Mouse (Mus musculus) stomach, embryonic 16.5 days (tissue): ENCODE measurements around the gene Pbsn. TPM values are rescaled to one million over a fixed set of nuclear protein-coding genes. Genes with fewer than 3 reads are reported as not detected.
"Not testable (repeated sequence)": the region's sequence is repeated elsewhere in the genome, so short reads cannot be mapped to it uniquely, and the experiment has no call there.

Source experiments
- ATAC-seq: fragments of 200-750 bp; cut with Nextera tagmentation; 2 replicates; pipeline ENCODE4 v1.8.0; 2017; ENCODE audit warnings: moderate number of reproducible peaks, moderate TSS enrichment; ENCODE audit not compliant: insufficient read depth, low FRiP score
- H3K27ac ChIP-seq: fragments of 300-500 bp; sonication (generic); 2 replicates; pipeline ENCODE4 v1.5.1; 2014; ENCODE audit warnings: low read length
- H3K27me3 ChIP-seq: fragments of 300-500 bp; sonication (generic); 2 replicates; pipeline ENCODE4 v1.6.1; 2014; ENCODE audit warnings: low read length, control low read depth, mixed read lengths; ENCODE audit not compliant: control insufficient read depth, insufficient read depth
- H3K36me3 ChIP-seq: fragments of 300-500 bp; sonication (generic); 2 replicates; pipeline ENCODE4 v1.6.1; 2014; ENCODE audit warnings: low read length; ENCODE audit not compliant: control insufficient read depth, insufficient read depth
- H3K4me1 ChIP-seq: fragments of 300-500 bp; sonication (generic); 2 replicates; pipeline ENCODE4 v1.6.1; 2014; ENCODE audit warnings: low read length, control low read depth, mixed read lengths; ENCODE audit not compliant: control insufficient read depth, insufficient read depth
- H3K4me2 ChIP-seq: fragments of 300-500 bp; sonication (generic); 2 replicates; pipeline ENCODE4 v1.6.1; 2014; ENCODE audit warnings: low read depth, low read length, mixed read lengths
- H3K4me3 ChIP-seq: fragments of 300-500 bp; sonication (generic); replicated peaks from 2 replicates; pipeline ENCODE4 v1.5.1; 2014; ENCODE audit warnings: mild to moderate bottlenecking, low read length
- H3K9ac ChIP-seq: fragments of 300-500 bp; sonication (generic); 2 replicates; pipeline ENCODE4 v1.6.1; 2014; ENCODE audit warnings: low read length
- H3K9me3 ChIP-seq: fragments of 300-500 bp; sonication (generic); replicated peaks from 2 replicates; pipeline ENCODE4 v1.6.1; 2016; ENCODE audit warnings: low read length, control low read depth; ENCODE audit not compliant: control insufficient read depth
- WGBS: fragments of 180-500 bp; shearing (Covaris S2); extraction: QIAGEN DNeasy Blood & Tissue Kit; methylation state at CpG from one replicate; pipeline ENCODE4 v1.1.7; 2014; 5-methylcytosine and 5-hydroxymethylcytosine counted together
- polyA plus RNA-seq: library from polyadenylated mRNA; unstranded; fragments of >200 nt; fragmentation: Nextera tagmentation; extraction: Ambion mirVana; gene quantifications from 2 replicates; pipeline ENCODE4 v1.2.1, GENCODE M21; 2015

Gene Pbsn
- not detected in 2 replicates for polyA plus RNA-seq

GRCm38 (mm10) chrX:77853523-77853922, at the start of gene Pbsn:
Pbsn (minus strand) TSS chrX:77853623.
- H3K27ac ChIP-seq: no peak within 1 kb of the TSS
- no peak within 1 kb of the TSS for H3K9ac ChIP-seq
- H3K4me2 ChIP-seq: no peak within 1 kb of the TSS
- no peaks in the 10 kb centered on the region for H3K4me1 ChIP-seq
- H3K27me3 ChIP-seq: no peaks in the 10 kb centered on the region
- WGBS: 78% methylated on average over 1 of the region's 1 CpGs
- H3K36me3 ChIP-seq: no peaks in the 10 kb centered on the region
- H3K9me3 ChIP-seq: no peaks in the 10 kb centered on the region
- no peak for ATAC-seq
- H3K4me3 ChIP-seq: no peak within 1 kb of the TSS

DNA sequence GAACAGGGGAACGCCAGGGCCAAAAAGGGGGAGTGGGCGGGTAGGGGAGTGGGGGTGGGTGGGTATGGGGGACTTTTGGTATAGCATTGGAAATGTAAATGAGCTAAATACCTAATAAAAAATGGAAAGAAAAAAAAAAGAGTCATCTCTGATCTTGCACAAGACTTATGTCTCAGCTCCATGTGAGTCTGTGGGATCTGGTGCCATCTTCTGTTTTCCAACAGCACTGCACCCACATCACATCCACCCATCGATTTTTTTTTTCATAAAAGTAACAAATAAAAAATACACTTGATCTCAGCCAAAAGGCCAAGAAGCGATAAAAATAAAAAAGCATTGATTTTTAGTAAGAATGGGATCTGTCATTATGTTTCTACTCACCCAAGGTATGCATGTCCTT, 26.6 kb upstream of the Pbsn start:
- H3K27ac ChIP-seq, H3K9ac ChIP-seq, H3K9me3 ChIP-seq, H3K27me3 ChIP-seq, H3K4me2 ChIP-seq, H3K36me3 ChIP-seq, ATAC-seq, H3K4me1 ChIP-seq, H3K4me3 ChIP-seq: not testable (repeated sequence)
- WGBS: 38% methylated on average over 2 of the region's 4 CpGs

DNA sequence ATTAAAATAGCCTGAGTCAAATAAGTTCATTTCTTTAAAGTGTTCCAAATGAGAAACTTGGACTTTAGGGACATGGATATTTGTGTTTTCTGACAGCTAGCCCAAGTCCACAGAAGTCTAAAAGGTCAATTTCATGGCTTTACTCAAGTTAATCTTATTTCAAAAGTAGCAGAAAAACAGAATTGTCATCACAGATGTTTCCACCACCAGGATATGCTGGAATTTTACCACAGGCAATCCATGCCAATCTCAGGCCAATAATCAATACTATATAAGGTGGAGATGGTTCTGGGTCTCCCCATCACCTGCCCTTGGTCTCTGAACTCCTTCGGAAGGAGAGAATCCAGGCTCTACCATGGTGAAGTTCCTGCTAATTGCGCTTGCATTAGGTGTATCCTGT, 11.0 kb upstream of the Pbsn start, which contains the start of gene Gm14744:
Gene Gm14744, plus strand, starts transcription at position 301 of the 400 bp plus-strand sequence.
- not testable (repeated sequence) for H3K27me3 ChIP-seq, H3K9me3 ChIP-seq, H3K27ac ChIP-seq, H3K9ac ChIP-seq, H3K4me2 ChIP-seq, H3K4me3 ChIP-seq, ATAC-seq, H3K36me3 ChIP-seq, H3K4me1 ChIP-seq
- WGBS: 88% methylated on average over 2 of the region's 2 CpGs

GRCm38 (mm10) chrX:77812031-77812430, 41.4 kb downstream of the Pbsn start:
- Histone ChIP-seq H3K4me2 (no peak overlapping the region), H3K36me3 (no peaks in the 10 kb centered on the region), H3K27me3 (no peaks in the 10 kb centered on the region), H3K27ac (no peak overlapping the region), H3K9me3 (no peaks in the 10 kb centered on the region), H3K4me3 (no peak overlapping the region), H3K9ac (no peak overlapping the region), H3K4me1 (no peaks in the 10 kb centered on the region)
- no peak for ATAC-seq
- 56% methylated on average over 6 of the region's 6 CpGs for WGBS

GRCm38 (mm10) chrX:77810608-77811206, 42.7 kb downstream of the Pbsn start:
- peak overlapping the region; percentile 56 for H3K9ac ChIP-seq
- H3K36me3 ChIP-seq: no peaks in the 10 kb centered on the region
- no peaks in the 10 kb centered on the region for H3K9me3 ChIP-seq
- 20% methylated on average over 17 of the region's 17 CpGs for WGBS
- ATAC-seq: peak; percentile 81
- peak overlapping the region; percentile 36 for H3K27ac ChIP-seq
- no peaks in the 10 kb centered on the region for H3K27me3 ChIP-seq
- no peaks in the 10 kb centered on the region for H3K4me1 ChIP-seq
- peak overlapping the region; percentile 46 for H3K4me3 ChIP-seq
- H3K4me2 ChIP-seq: peak overlapping the region; percentile 42

- H3K27me3 ChIP-seq: no peaks in the 10 kb centered on the region
- no peaks in the 10 kb centered on the region for H3K36me3 ChIP-seq
- no peak overlapping the region for H3K4me3 ChIP-seq
- no peak overlapping the region for H3K9ac ChIP-seq
- H3K4me1 ChIP-seq: no peaks in the 10 kb centered on the region
- ATAC-seq: no peak
- no peaks in the 10 kb centered on the region for H3K9me3 ChIP-seq
- no peak overlapping the region for H3K4me2 ChIP-seq
- WGBS: 15% methylated on average over 2 of the region's 2 CpGs
- no peak overlapping the region for H3K27ac ChIP-seq
Observed at GRCm38 (mm10) chrX:77808602-77809001, 44.8 kb downstream of the Pbsn start.

- Histone ChIP-seq H3K27ac (no peak overlapping the region), H3K27me3 (no peaks in the 10 kb centered on the region), H3K4me2 (no peak overlapping the region), H3K9ac (no peak overlapping the region), H3K4me1 (no peaks in the 10 kb centered on the region), H3K36me3 (no peaks in the 10 kb centered on the region), H3K4me3 (no peak overlapping the region), H3K9me3 (no peaks in the 10 kb centered on the region)
- 74% methylated on average over 2 of the region's 2 CpGs for WGBS
- ATAC-seq: no peak
Observed at GRCm38 (mm10) chrX:77802293-77802692, 51.1 kb downstream of the Pbsn start.

- 37% methylated on average over 1 of the region's 1 CpGs for WGBS
Observed at GRCm38 (mm10) chrX:77801543-77801942, 51.9 kb downstream of the Pbsn start.

GRCm38 (mm10) chrX:77799554-77799953, 53.9 kb downstream of the Pbsn start:
- H3K4me1 ChIP-seq: no peaks in the 10 kb centered on the region
- ATAC-seq: no peak

More at GRCm38 (mm10) chrX:77801543-77801942, 51.9 kb downstream of the Pbsn start:
- H3K27me3 ChIP-seq: no peaks in the 10 kb centered on the region
- H3K27ac ChIP-seq: no peak overlapping the region
- no peaks in the 10 kb centered on the region for H3K9me3 ChIP-seq
- H3K36me3 ChIP-seq: no peaks in the 10 kb centered on the region
- ATAC-seq: no peak
- no peak overlapping the region for H3K4me3 ChIP-seq
- H3K9ac ChIP-seq: no peak overlapping the region
- H3K4me1 ChIP-seq: no peaks in the 10 kb centered on the region
- no peak overlapping the region for H3K4me2 ChIP-seq

More at GRCm38 (mm10) chrX:77799554-77799953, 53.9 kb downstream of the Pbsn start:
- Histone ChIP-seq H3K9ac (no peak overlapping the region), H3K27ac (no peak overlapping the region), H3K4me2 (no peak overlapping the region), H3K36me3 (no peaks in the 10 kb centered on the region), H3K27me3 (no peaks in the 10 kb centered on the region), H3K4me3 (no peak overlapping the region), H3K9me3 (no peaks in the 10 kb centered on the region)
- WGBS: 72% methylated on average over 3 of the region's 3 CpGs
